Mouse (Mus musculus) liver, adult 2 months (tissue): ENCODE data around the gene Igfbp7.

ENCODE experiments used
- CTCF ChIP-seq: fragments of 200-500 bp; IDR thresholded peaks from 2 replicates; pipeline ENCODE4 v1.5.1; 2011; ENCODE audit warnings: low read depth, low read length, control low read depth
- POLR2A ChIP-seq: fragments of 200-500 bp; IDR thresholded peaks from 2 replicates; pipeline ENCODE4 v1.6.1; 2011; ENCODE audit warnings: low read length, control low read depth; ENCODE audit not compliant: insufficient read depth; ENCODE audit errors: extremely low read depth

DNA sequence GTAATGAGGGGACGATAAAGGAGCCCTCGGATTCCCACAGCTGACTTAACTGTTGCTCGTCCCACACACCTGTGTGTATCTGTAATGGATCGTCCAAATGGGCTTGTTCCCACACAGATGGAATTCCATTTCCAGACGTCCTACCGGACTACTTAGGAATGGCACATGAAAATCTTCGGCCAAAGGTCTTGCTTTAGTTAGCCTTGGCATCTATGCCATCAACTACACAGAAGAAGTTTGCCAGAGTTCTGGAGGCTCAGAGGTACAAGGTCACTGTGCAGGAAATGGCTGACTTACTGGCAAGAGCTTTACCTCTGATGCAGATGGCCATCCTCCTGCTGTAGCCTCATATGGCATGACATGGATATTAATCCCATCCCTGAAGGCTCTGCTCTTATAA lies 26.6 kb downstream of the Igfbp7 start:
- TF ChIP-seq POLR2A (no peak), CTCF (no peak)
